Mouse (Mus musculus) thymus, adult 18-20 months (tissue): ENCODE data around the gene Mllt3.
A peak's percentile ranks its signal among the peaks of the same experiment; 100 is the strongest.

ENCODE experiments used
- DNase-seq, 2 experiments: peaks; one replicate each; pipeline ENCODE4 v3.0.0; 2022; ENCODE audit warnings: mixed read lengths in 2 of 2

The Mllt3 gene

GRCm38 (mm10) chr4:87815465-87816108 lies 217.6 kb downstream of the Mllt3 start:
- no peak for DNase-seq

GRCm38 (mm10) chr4:87811899-87812298 lies 221.3 kb downstream of the Mllt3 start:
- DNase-seq: no peak

DNA sequence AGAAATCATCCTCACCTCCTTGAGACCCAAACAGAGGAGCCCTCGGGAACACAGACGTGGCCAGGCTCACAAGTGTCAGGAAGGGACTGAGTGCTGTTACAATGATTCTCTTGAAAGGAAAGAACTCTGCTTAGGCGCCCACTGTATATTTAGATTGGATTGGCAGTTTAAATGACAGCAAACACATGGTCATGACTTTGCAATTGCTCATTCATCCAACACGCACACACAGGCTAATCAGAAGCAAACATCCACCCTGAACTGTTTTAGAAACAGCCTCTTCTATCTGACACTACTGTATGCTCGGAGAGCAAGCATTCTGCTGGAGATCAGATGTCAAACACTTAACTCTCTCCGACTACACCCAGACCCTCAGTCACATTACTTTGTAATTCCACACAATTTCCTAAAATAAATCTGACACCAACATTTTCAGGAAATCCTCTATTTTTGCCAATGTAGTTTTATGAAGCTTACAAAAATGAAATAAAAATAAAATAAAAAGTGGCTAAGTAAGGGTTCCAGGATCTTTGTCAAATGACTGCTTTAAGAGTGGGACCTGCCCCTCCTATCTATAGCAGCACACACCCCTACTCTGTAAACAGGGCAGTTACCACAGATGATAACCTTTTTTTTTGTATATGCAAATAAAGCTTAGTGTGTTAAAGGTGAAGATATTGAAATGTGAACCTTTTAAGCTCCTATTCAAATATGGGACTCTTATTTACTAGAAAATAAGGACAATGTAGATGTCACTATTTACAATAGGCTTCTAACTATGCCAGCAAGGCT lies 226.8 kb downstream of the Mllt3 start:
- DNase-seq: no peak

DNA sequence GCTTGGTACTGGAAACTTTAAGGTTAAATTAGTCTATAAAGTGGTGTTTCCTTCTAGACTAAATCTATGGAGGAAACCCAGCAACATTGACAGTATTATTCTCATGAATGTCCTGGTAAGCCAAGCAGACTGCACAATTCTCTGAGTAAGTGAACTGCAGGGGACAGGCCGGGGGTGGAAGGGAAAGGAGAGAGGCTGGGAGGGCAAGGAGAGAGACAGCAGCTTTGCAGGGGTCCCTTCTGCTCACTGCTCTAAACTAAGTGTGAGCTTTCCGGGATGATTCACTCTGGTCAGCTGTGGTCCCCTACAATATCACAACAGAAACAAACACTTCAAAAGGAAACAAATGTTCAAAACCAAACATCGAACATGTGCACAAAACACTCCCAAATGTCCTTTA lies 228.6 kb downstream of the Mllt3 start:
- DNase-seq: no peak

- DNase-seq: no peak
Observed at GRCm38 (mm10) chr4:87803313-87803712, 229.9 kb downstream of the Mllt3 start.

DNA sequence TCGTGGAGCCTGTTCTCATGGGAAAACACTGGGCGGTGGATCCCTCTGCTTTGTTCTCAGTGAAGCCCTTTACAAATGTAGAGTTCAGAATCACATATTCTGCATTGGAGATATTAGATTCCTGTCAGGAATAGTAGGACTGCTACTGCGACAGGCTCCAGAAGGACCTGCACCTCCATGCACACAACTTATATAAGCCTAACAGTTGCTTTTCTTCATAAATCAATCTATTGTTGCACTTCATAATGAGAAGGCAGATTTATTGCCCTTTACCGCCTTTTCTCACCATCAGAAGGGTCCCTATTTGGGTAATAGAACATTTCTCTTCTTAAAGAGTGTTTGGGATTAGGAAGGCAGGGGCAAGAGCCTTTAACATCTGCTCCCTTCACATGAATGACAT lies 231.0 kb downstream of the Mllt3 start:
- DNase-seq: no peak

GRCm38 (mm10) chr4:87801332-87801731 lies 231.8 kb downstream of the Mllt3 start:
- no peak for DNase-seq

DNA sequence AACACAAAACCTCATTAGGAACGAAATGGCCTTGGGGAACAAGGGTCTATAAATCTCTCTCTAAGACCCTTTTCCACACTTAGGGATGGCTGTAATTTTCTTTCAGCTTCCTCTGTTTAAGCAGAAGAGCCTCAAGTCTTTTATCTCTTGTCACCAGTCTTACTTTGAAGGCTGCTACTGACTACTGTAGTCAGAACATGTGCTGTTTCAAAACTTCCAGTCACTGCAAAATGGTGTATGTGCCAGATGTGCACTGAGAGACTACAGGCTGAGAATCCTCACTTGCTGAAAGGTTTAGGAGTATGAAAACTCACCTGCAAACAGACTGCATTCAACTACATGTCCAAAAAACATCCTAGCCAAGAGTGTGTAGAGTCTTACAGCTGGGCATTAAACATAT lies 232.9 kb downstream of the Mllt3 start:
- DNase-seq: no peak

- no peak for DNase-seq
Observed at GRCm38 (mm10) chr4:87799418-87799817, 233.7 kb downstream of the Mllt3 start.

DNA sequence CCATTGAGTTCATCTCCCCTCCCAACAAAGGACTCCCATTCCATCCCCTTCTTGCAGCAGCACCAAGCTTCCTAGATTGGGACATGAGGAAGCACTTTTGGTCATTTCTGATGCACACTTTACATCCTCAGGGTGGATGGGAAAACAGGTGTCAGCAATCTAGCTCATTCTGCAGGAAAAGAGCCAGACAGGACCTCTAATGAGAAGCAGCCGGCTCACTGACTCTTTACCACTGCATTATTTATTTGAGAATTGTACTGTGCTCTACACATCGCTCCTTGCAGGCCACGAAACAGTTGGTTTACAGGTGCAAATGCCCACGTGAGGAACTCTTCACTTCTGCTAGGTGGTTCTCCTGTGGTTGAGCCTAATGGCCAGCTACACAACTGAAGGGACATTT lies 237.9 kb downstream of the Mllt3 start:
- no peak for DNase-seq

DNA sequence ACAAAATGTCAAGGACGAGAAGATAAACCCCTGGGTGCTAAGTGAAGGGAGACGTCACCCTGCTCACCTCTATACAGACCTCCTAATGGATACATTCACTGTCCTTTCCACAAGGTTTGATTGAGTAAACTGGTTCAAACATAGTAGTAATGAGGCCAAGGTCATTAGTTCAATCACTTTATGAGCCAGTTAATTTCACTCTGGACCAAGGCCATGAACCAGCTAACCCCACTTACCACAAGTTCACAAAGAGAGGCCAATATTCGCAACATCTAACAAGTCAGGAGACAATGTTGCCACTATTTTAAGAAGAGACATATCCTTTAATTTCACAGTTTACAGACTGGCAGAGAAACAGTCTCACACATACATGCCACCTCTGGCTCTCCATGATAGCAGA lies 238.9 kb downstream of the Mllt3 start:
- no peak for DNase-seq

GRCm38 (mm10) chr4:87792511-87792910 lies 240.7 kb downstream of the Mllt3 start:
- DNase-seq: no peak

- no peak for DNase-seq
Observed at GRCm38 (mm10) chr4:87789446-87789845, 243.7 kb downstream of the Mllt3 start.

- peak in 1 of 2 experiments; percentile 16 for DNase-seq
Observed at GRCm38 (mm10) chr4:87788691-87789090, 244.5 kb downstream of the Mllt3 start.

DNA sequence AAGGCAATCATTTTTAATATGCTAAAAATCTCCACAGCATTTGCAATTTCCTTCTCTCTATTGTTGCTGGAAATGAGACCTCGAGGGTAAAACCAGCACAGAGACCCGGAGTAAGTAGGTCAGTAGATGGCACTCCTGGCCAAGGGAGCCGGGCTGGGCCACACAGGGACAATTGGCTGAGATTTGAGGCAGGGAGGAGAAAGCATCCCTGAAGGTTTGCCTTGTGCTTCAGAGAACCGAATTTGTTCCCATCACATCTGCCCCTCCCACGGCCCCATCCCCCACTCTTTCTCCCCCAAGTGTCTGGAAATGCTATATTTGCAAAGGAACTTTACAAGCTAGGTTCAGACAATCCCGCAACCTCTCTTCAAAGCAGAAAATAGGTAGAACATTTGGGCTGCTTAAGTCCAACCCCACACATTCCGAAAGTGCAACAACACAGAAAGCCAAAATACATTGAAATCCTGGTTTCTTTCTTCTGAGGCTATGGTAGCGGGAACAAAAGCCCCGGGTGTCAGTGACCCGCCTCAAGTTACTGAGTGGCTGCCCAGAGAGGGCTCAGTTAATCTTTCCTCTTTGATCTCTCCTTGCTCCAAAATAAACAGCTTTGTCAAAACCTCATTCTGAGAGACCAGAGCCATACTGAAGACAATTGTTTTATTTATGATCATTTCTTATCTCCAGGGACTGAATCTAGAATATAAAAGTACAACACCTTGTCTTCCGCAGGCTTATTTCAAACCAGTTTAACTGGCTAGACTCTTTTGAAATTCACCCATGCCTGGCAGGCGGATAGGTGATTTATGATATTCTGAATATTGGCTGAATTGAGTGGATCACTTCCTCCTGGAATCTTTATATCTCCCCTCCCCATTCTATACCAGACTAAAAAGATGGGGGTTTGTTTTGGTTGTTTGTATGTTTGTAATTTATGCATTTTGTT lies 247.8 kb downstream of the Mllt3 start:
- no peak for DNase-seq

- no peak for DNase-seq
Observed at GRCm38 (mm10) chr4:87783809-87784208, 249.4 kb downstream of the Mllt3 start.

GRCm38 (mm10) chr4:87781971-87782370 lies 251.2 kb downstream of the Mllt3 start:
- no peak for DNase-seq

- DNase-seq: no peak
Observed at GRCm38 (mm10) chr4:87775721-87776120, 257.4 kb downstream of the Mllt3 start.

- no peak for DNase-seq
Observed at GRCm38 (mm10) chr4:87774515-87774914, 258.6 kb downstream of the Mllt3 start.

DNA sequence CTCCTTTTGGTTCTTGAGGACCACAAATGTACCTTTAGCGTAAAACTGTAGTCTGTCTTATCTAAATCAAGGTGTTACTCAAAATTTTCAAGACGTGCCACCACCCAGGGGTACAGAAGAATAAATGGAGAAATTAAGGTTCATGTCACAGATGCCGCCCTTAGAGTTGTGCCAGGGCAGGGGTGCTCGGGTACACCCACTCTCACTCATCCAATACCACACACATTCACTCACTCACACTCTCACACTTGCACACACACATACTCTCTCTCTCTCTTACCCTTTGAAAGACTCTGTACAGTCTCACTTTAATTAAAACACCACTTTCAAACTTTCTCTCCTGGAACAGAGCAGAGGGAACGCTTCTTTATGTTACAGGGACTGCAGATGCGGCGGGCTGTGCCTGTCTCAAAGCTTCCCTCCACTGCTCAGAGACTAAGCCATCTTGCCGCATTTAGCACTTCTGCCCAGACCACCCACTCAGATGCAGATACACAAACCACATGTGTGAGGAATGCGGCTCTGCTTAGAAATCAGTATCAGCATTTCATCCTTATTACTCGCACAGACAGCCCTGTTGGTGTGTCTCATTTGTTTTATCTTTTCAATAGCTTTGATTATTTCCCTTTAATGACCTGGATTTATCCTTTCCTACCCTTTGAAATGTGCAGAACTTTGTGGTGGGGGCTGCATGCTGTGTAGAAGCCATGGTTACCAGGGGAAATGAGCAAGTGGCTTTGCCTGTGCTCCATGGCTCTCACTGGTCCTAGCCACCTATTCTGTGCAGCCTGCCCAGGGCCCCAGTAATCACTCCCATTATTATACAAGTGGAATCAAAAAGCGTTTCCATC lies 265.2 kb downstream of the Mllt3 start:
- no peak for DNase-seq

- DNase-seq: no peak
Observed at GRCm38 (mm10) chr4:87765729-87766128, 267.4 kb downstream of the Mllt3 start.

GRCm38 (mm10) chr4:87761075-87761474 lies 272.1 kb downstream of the Mllt3 start:
- DNase-seq: no peak
